Mouse (Mus musculus) cerebellum, adult 9-11 months (tissue): Measurements from ENCODE around the gene Crabp1.
A peak's percentile ranks its signal among the peaks of the same experiment; 100 is the strongest.

ENCODE experiments used
- DNase-seq: peaks from one replicate; pipeline ENCODE4 v3.0.0; 2022

The Crabp1 gene

DNA sequence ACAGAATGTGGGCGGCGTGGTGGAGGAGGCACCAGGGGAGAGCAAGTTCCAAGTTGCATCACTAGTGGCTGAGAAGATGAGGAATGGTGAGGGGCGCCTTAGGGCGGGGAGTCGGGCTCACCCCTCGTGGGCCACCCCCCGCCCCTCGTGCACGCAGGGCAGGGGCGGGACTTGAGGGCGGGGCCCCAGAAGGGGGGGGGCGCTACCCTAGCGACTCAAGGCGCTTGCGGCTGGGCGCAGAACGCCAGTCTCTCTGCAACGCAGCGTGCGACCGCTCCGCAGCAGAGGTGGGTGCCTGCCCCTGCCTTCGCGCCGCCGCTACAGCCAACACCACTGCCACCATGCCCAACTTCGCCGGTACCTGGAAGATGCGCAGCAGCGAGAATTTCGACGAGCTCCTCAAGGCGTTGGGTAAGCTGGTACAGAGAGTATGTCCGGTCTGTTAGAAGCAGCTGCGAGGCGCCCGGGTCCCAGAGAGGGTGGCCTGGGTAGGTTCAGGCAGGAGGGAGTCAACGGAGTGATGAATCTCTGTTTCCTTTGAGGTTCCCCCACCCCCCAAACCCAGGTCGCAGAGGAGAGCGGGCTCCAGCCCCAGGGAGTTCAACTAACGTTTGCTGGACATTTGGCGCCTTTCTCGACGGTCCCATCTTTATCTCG is at the start of gene Crabp1:
Gene Crabp1 (plus strand): TSS at position 188 of the 657 bp plus-strand sequence.
- DNase-seq = no peak

DNA sequence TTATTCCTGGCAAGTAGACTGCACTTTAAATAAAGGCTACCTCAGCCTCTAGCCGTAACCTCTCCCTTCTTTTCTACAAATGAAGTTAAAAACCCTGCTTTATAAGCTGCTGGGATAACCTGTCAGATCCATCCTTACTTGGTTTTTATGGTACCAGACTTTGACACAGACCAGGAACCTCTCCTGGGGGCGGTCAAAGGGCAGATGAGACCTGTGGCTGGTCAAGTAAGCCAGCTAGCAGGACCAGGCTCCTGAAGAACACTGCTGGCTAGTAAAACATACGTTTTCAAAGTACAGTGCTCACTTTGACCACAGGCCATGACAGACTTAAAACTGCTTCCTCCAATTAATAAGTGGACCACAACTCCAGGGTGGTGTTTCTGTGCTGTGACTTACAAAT is 48.8 kb upstream of the Crabp1 start:
- no peak for DNase-seq

DNA sequence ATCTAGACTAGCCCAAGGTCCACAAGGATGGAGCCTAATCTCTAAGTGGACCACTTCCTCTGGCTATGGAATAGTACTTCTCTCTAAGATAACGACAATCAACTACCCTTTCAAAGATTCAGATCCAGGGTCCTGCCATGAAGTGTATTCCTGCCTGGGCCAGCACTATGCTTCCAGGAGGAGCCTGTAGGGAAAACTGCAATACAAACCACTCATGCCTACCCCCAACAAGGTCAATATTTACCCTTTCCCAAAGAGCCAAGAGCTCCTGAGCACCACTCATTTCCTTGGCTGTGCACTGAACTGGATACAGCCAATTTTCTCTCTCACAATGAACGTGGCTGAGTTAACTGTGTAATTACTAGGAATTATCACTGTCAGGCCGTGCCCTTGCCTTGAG is 47.0 kb upstream of the Crabp1 start:
- no peak for DNase-seq

DNA sequence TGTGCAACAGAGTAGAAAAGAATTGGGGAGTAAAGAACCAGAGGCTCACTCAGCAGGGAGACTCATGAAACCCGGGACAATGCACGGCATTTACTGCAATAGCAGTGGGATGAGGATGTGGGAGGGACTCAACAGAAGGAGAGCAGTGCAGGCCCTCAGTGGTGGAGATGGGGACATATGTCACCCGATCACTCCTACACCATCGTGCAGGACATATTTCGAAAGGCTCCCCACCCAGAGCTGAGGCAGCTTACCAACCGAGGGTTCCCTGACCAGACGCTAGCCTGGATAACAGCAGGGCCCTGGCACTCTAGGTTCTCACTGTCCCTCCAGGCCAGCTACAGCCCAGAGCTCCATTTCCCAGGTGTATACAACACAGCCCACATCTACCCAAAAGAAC is 42.4 kb upstream of the Crabp1 start:
- DNase-seq = no peak

DNA sequence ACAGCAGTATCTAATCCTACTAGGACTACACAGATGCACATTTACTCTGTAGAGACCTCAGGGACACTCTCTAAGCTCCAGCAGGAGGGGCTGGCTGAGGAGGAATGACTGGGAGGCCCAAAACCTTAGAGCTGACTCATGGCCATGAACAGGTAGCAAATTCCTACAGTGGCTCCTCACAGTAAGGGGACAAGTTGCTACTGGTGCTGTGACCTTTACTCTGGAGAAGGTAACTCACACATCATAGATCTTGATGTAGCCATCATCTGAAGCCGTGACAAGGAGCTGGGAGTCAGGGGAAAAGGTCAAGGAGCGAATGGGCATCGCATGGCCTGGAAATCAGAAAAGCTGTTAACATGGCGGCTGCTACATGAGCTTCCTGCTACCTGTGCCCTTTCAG is 42.0 kb upstream of the Crabp1 start:
- DNase-seq = no peak

DNA sequence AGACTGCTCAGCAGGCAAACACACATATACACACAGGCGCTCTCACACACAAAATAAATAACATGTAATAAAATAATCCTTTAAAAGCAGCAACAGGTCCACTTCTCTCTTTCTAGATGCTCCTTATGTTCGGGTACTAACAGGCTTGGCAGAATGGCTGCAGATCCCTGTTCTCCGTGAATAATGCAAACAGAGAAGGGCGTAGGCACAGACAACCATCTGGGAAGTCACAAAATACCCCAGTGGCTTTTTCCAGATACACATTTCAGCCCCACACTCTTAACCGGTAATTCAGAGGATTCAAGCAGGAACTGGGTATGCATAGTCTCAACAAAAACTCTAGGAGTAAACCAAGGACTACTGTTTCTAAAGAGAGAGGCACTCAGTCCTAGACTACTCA is 38.2 kb upstream of the Crabp1 start:
- no peak for DNase-seq

DNA sequence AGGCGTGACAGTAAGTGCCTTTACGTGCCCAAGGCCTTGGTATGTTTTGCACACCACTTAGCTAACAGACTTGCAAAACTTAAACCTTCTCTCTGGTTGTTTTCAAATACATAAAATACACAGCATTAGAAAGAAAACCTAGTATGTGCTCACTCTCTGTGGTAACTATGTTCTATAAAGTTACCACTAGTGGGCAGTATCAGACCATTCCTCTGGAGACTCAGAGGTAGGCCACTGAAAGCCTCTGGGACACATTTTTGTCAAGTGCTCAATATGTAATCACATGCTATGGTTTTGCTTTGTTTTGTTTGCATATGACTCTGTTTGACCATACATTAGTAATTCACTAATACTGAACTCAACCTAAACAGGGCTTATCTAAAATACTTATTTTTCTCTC is 32.4 kb upstream of the Crabp1 start:
- DNase-seq = no peak

DNA sequence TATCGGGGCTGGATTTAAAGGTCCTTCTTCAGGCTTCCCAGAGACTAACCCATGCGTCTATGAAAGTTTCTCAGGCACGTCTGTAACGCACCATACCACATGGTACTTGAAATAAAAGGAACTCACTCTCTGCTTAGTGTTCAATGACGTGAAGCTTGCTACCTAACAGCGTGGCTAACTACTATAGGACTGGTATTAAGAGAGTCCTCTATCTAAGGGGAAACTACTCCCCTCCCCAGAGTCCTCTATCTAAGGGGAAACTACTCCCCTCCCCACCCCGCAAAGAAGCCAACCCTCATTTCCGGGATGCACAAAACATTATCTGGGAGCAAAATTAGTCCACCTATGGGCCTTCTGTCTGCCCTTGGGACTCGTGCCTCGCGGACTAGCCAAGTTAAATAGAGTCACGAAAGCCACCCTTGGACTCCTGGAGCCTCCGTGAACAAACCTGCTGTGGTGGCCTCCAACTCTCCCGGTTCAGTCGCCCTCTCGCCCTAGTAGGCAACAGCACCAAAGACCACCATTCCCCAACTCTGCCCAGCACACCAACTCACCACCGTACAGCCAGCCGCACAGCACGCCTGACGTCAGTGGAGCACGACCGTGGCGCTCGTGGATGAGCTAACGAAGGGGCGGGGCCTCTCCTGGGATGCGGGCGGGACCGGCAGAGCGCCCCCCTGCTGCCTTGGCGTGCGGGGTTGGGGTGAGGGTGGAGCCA is 30.5 kb upstream of the Crabp1 start, which contains the start of gene Wdr61:
Gene Wdr61 (minus strand): TSS at position 599 of the 718 bp plus-strand sequence.
- peak; percentile 95 for DNase-seq

DNA sequence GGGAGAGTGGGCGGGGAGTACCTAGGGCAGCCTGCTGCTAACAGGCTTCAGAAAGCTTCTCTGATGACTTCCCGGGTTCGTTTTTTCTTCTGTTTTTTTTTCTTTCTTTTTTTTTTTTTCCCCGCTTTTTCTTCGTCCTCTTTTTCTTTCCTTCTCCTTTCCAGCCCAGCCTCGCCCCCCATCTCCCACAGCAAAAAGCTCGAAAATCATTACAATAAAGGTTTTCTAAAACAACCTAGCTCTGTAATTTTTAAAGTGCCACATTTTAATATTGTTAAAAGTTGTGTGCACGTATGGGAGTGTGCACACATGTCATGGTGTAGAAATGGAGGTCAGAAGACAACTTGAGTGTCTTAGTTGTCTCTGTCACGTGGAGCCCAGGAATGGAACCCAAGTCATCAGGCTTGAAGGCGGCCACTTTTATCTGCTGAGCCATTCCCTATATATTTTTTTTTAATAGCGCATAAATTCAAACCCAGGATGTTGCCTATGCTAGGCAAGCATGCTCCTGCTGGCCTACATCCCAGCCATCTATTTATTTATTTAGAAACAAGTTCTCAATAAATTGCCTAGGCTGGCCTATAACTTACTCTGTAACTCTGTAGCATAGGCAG is 29.8 kb upstream of the Crabp1 start:
- DNase-seq = peak; percentile 22

DNA sequence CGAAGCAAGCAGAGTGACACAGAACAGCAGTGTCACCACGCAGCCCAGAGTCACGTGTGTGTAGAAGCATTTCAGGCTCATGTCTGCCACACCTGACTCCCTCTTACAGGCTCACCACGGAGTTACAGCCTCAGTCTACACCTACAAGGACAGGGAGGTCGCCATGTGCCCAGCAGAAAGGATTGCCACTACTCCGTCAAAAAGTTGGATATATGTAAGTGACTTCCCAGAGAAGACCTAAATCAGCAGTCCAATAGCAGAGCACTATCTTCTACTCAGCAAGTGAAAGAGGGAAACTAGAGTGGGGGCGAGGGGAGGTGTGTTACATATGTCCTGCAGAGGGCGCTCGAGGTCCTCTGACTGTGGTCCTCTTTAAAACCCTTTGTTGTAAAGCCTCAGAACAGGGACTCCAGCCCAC is 28.3 kb upstream of the Crabp1 start:
- peak; percentile 28 for DNase-seq

DNA sequence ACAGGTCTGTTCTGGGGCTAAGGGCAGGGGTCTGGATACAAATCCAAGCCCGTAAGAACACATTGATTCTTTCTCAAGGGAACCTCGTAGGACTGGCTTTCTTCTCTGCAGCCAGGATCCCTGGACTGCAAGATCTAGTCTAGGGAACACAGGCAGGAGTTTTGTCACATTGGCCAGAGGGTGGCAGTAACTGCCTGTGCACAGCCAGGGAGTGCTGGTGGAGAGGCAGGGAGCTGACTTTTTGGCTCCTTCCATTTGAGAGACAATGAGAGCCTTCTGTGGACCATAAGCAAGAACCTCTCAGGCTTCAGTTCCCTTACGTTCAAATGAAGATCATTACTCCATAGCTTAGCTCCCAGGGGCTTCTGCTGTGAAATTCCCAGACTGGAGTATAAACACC is 26.2 kb upstream of the Crabp1 start:
- peak; percentile 17 for DNase-seq

DNA sequence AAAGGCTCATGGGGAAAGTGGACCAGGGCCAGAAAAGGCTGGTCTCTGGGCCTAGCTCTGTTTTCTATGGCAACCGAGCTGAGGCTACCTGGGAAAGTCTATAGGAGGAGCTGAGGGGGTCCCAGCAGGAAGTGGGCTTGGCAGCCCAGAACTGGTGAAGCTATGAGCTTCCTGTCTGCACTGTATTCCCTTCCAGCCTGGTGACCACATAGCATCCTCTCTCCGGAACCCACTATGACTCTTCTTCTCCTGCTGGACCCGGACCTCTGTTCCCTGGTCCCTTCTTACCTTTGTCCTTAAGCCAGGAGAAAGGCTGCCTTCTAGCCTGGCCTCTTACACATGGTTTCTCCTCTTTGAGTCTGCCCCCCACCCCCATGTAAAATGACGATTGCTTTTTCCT is 20.7 kb upstream of the Crabp1 start:
- DNase-seq = no peak

DNA sequence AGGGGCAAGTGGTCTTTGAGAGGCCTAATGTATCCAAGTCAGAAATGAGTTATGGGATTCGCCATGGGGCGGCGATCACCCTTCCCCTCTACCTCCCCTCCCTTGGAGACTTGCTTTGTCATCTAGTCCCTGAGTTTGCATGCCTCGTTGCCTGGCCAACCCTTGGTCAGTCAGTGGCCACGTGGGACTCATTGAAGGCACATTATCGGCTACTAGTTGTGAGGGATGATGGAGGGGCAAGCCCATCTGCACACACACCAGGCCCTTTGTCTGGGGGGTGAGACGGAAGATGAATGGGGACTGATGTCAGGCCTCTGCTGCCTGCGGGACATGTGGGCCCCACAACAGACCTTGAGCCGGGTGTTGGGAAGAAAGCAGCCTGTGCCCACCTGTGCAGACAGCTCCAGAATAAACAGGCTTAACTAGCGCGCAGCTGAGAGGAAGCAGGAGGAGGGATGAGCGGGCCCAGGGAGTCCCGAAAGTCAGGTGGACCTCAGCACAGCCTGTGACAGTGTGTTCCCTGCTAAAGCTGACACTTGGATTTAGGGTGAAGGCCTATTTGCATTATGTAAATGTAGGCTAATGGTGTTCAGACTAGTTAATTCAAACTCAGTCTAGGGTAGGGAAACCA is 18.7 kb upstream of the Crabp1 start:
- no peak for DNase-seq

DNA sequence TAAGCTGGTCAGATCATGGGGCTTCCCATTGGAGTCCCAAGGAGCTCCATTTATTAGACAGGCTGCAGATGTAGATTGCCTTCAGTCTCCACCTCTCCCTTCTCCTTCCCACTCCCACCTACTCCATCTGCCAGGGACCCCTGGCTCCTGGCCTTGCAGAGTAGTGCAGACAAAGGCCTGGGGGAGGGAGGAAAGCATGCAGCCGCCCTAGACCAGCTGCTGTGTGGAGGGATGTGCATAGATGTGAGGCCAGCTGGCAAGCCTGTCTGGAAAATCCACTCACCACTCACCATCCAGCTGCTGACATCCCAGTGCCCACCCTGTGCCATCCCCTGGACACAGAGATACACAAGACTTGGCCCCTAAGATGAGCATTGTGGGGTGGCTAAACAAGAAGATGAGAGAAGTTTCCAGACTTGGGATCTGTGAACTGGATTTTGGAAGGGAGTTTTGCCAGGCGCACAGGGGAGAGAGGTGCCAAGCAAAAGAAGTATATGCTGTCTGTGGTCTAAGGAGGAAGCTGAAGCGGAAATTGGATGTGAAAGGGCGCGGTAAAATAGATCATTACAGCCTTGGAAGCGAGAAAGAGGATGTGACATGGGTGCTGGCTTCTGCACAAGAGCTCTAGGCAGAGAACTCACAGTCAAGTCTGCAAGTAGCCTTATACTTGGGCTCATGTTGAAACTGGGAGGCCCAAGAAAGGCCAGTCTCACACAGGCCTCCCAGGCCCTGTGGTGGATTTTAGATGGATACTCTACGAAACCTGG is 14.2 kb upstream of the Crabp1 start:
- DNase-seq = no peak

DNA sequence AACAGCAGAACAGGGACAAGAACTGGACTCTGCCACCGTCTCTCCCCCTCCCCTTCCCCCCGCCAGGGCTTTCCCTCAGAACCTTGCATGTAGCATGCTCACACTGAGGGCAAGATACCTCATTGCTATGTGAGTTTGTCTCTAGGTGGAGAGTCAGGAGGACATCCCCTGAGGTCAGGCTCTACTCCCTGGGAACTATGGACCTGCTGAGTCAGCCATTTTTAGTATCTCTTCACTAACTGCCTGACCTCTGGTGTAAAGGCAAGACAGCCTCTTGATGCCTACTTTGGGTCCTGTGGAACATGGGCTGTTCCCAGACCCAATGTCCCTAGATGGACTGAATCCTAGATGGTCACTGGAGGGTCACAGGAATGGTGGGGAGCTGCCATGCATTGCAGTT is 12.9 kb upstream of the Crabp1 start:
- no peak for DNase-seq

DNA sequence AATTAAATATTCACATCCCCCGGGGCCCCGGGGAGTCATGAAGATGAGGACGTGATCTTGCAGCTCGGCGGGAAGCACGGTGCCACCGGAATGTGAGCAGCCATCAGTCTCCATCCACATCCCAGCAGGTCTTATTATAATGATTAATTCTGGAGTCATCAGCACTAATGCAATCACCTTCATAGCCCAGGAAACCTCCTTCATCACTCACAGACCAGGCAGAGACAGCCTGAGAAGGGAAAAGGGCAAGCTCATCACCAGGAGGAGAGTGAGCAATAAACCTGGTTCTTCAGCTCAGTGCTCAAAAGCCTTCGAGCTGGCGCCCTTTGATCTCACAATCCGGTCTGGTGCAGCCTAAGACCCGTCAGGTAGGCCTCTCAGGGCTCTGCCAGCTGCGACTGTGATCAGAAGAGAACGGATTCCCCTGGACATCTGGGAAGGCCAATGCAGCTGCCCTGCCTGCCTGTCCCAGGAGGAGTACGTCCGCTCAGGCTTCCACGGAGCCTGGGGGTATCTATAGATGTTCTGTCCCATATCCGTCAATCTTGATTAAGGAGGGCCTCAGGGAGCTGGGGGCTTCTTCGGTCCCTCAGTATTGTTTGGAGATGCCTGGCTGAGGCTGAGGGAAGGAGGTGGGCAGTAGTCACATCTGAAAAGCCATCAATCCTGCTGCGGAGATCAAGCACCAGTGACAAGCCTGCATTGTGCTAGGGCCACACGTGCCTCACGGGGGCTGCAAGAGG is 12.2 kb upstream of the Crabp1 start:
- no peak for DNase-seq

DNA sequence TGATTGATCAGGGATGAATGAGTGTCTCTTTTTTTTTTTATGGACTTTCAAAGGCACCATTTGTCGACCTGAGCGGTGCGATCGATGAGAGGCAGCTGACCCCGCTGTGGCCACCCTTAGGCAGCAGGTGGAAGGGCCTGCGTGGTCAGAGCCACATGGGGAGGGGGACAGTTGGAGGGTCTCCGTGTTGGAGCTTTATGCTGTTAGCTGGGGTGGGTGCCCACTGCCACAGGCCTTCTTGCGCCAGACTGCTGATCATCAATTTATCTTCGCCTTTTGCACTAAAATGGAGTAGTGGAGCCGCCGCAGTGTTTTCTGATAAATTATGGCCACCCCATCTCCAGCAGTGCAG is 11.6 kb upstream of the Crabp1 start:
- no peak for DNase-seq

DNA sequence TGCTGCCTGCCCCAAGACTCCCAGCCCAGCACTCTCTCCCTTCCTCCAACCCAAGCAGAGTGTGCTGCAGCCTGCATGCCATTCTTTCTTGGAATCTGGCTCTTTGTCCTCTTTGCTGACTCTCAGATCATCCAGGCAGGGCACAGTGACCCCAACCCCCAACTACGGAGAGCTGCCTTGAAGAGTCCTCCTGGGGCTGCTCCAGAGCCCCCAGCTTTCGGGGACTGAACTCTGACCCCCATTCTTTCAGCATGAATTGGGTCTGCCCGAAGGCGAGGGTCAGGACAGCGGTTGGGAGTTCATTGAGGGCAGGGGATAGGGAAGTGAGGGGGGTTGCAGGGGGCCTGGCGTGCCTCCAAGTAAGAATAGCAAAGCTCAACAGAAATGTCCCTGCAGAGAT is 5.0 kb upstream of the Crabp1 start:
- no peak for DNase-seq

DNA sequence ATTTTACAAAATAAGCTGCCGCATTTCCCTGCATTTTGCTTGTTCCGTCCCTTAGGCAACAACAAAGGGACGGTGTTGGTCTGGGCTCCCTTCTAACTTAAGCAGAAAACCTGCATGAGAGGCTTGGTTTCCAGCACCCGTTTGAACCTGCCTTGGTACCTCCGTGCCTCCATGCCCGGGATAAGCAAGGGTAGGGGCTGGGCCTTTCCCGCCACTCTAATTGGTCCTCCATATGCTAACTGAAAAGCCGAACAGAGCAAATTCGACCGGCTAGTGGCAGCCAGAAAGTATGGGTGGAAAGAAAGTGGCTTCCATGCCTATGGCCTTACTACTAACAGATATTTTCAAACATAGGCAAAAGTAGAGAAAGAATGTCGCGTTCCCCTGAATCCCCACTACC is 457 bp upstream of the Crabp1 start:
- no peak for DNase-seq

DNA sequence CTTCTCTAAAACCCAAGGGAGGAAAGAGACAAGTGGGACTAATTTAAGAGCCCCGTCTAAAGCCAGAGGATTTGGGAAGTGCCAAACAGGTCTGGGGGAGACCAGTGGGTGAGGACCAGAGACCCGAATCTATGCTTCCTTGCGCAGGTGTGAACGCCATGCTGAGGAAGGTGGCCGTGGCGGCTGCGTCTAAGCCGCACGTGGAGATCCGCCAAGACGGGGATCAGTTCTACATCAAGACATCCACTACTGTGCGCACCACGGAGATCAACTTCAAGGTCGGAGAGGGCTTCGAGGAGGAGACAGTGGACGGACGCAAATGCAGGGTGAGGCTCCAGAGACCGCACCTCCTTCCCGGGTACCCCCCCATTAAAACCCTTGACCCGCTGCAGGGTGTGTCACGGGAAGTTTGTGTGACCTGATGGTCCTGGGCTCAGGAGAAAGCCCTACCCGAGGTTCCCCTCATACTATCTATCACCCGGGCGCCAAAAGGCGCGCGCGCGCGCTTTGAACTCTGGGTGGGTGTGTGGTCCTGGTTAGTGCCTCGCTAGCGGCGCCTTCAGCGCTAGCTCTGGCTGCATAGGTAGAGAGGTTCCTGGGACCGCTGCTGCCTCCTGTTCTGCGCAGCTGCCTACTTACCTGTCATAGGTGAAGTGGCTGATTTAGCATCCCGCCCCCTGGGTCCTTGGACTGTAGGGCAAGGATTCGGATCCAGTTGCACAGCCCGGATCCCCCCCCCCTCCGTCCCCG is 963 bp downstream of the Crabp1 start:
- no peak for DNase-seq

DNA sequence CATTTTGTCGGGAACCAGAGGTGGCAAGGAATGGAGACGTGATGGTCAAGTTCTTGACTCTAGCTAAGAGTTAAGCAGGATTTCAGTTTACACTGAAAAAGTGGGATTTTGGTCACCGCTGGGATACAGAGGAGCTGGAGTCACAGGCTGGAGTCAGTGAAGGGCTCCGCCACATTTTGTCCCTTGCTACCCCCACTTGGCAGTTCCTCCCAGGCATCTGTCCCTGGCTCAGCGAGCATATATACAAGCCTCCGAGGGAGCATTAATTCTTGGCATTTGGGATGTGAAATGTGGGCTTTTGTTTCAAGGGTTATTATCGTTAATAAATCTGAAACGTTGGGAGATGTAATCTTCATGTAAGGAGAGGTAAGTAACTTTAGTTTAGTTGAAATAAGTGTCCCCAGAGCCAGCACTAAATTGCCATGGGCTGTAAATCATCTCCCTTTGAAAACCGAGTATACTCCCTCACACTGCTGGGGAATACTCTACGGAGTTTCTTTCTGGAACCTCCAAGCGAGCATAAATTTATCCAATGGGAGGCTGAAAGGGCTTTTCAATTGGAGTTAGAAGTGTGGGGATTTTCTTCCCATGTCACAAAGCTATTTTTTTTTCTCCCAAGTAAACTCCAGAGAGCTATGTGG is 5.7 kb downstream of the Crabp1 start:
- DNase-seq = no peak
